Mouse (Mus musculus): ENCODE results near the gene Gm6899. TPM values are rescaled to one million over a fixed set of nuclear protein-coding genes. Genes with fewer than 3 reads are reported as not detected.

The Gm6899 gene
- total RNA-seq, 2 experiments from 2014 or later: not detected

Other genes with a start within 250 kb of the Gm6899 start
- gene Fancl, start 207.1 kb upstream of the Gm6899 start, total RNA-seq (2021): 10 to 100 TPM; 15.4 to 16.5 TPM
- gene Vrk2, start 758 bp downstream of the Gm6899 start, total RNA-seq (2021): 10 to 100 TPM in 1 of 2 experiments, 1 to 10 TPM in 1; 9.7 to 10.6 TPM